Mouse (Mus musculus) retina, postnatal 7 days (tissue): Measurements from ENCODE around the gene Hspg2.
"Not testable (repeated sequence)": the region's sequence is repeated elsewhere in the genome, so short reads cannot be mapped to it uniquely, and the experiment has no call there.

ENCODE experiments used
- DNase-seq: peaks from one replicate; pipeline ENCODE4 v3.0.0-alpha.2; 2012; ENCODE audit warnings: low read depth, low spot score

Gene Hspg2

DNA sequence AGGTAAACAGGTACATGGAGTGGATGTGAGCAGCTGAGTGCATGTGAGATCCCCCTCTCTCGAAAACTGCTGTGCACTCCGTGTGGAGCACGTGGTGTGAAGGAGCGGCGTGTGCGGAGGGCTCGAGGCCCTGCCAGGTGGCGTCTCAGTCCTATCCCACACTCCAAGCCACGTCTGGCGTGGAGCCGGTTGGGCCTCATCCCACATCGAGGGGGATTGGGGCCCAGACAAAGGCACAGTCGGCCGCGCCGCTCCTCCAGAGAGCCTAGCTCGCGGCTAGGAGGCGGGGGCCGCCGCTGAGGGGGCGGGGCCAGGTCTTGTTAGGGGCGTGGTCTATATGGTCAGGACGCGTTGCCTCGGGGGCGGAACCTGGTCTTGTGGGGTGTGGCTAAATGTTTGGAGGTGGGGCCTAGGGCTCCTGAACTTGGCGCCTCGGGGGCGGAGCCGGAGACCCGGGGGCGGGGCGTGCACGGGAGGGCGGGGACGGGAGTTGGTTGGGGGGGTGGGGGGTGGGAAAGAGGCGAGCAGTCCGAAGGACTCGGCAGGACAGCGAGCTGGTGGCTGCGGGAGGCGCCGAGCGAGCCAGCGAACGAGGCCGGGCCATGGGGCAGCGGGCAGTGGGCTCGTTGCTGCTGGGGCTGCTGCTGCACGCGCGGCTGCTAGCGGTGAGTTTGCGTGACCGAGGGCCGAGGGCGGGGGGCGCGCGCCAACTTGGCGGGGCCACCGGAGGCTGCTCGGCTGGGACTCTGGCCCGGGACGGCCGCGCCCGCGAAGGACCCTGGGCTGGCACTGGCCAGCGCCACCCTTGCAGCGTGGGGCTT, at the start of gene Hspg2:
Hspg2 (plus strand) TSS at position 510 of the 821 bp plus-strand sequence.
- peak; percentile 88 for DNase-seq

DNA sequence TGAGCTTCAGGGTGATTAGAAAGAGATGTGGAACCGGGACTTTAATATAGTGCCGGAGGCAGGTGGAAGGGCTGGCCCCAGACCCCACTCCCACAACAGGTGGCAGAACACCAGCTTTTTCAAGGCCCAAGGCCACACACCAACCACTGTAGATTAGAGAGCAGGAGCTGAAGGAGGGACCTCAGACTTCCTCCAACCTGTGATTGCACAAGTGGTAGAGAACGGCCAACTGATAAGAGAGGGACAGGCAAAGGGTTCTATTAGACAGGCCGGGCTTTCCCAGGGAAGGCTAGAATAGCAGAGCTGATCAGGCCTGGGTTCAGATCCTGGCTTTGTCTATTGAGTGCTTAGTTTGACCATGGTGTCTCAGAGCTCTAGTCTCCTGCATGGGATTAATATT, 38.1 kb upstream of the Hspg2 start, which contains the start of gene Cela3b:
Cela3b (minus strand) TSS at position 39 of the 400 bp plus-strand sequence.
- DNase-seq: no peak

DNA sequence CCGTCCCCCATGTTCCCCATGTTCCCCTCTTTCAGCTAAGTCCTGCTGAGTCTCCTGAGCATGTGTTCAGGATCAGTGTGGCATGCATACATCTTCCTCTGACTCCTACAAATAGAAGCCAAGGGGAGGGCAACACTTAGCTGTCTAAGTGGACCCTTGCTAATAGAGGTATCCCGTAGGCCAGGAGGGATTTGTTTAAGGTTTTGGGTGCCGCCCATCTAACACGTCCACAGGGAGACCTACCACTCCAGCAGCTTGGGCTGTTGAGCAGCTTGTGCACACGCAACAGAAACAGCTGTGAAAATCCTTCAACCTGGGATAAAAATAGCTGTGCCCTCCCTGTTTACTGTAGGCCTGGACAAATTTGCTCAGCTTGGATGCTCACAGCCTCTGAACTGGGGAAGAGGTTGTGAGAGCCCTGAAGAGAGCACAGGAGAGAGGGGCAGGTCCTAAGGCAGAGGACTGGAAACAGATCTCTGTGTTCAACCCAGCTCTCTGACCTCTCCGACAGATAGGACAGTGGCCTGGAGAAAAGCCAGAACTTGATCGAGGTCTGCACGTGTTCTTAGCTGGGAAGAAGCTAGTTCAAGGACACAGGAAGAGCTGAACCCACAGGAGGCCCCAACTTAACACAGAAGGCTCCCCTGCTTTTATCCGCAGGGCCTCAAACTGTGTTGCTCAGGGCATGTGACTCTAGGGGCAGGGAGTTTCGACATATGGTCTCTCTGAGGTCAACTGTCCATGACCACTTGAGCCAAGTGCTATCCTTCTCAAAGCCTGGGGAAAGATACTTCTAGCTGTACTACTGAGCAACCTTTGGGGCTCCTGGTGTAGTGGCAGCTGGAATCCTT, 35.6 kb upstream of the Hspg2 start:
- DNase-seq: not testable (repeated sequence)

DNA sequence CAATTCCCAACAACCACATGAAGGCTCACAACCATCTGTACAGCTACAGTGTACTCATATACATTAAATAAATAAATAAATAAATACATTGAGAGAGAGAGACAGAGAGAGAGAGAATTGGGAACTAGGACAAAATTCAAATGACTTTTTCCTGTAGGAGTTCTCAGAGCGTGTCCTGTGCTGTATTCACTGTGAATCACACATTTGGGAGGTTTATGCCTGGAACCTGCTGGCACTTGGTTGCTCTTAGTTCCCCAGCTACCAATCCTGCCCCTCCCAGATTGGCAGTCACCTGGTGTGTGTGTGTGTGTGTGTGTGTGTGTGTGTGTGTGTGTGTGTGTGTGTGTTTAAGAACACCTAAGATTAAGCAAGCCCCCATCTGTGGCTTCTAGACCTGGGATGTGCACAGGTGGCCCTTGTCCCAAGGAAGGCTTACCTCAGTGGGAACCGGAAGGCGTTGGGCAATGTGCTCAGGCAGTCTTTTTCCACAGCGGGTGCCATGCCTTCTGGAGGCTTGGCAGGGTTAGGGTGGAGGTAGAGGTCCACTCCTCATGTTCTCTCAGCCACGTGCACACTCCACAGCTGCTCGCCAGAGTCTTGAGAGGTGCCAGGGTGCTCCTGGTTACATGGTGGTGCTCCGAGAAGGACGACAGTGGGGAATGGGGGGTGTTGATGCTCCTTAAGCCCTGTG, 31.4 kb upstream of the Hspg2 start:
- DNase-seq: no peak

DNA sequence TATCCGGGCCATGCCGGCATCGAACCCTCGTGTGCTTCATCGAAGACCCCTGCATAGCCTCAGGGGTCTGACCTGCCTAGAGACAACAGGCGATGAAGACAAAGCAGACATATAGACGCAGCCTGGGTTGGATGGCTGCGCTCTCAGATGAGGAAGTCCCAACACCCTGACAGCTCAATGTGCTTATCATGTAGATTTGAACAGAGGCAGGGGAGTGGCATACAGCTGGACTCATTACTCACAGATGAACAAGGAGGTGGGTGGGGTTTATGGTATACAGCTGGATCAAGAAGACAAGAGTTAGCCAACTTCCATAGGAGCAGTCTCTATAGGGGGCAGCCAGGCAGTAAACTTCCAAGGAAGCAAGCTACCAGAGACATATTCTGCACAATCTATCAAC, 29.7 kb upstream of the Hspg2 start:
- DNase-seq: no peak

DNA sequence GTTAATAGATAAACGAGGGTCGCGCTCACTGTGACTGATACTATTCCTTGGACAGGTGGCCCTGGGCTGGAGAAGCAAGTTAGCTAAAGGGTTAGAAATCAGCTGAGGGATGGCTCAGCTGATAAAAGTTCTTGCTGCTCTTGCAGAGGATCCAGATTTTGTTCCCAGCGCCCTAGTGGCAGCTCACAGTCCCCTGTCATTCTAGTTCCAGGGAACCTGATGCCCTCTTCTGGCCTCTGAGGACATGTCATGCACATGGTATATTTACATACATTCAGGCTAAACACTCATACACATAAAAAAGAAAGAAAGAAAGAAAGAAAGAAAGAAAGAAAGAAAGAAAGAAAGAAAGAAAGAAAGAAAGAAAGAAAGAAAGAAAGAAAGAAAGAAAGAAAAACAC, 27.2 kb upstream of the Hspg2 start:
- no peak for DNase-seq

DNA sequence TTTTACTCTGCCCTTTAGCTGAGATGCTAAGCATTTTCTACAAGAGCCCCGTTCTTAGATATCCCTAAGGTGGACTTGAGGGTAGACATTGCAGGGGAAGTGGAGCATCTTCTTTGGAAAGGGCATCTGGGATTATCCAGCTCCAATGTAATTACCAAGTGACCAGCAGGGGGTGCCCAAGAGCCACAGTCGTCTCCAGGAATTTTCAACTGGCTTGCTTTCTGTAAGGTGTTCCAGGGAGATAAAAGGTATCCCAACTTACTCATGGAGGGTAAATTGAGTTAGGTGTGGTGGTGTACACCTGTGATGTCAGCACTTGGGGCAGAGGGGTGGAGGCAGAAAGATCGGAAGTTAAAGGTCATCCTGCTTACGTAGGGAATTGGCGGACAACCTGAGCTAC, 24.9 kb upstream of the Hspg2 start:
- DNase-seq: peak; percentile 54

DNA sequence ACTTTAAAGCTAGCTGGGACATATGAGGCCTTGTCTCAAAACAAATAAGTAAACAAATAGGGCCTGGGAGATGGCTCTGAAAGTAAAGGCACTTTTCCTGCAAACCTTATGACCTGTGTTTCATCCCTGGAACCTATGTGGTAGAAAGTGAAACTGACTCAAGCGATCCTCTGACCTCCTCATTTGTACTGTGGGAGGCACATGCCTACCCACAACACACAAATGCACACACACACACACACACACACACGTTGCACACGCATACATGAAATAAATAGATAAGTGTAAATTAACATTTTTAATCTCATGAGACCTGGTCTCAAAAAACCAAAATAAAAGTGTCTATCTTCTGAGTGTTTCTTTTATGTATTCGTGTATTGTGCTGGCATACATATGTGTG, 22.7 kb upstream of the Hspg2 start:
- no peak for DNase-seq

DNA sequence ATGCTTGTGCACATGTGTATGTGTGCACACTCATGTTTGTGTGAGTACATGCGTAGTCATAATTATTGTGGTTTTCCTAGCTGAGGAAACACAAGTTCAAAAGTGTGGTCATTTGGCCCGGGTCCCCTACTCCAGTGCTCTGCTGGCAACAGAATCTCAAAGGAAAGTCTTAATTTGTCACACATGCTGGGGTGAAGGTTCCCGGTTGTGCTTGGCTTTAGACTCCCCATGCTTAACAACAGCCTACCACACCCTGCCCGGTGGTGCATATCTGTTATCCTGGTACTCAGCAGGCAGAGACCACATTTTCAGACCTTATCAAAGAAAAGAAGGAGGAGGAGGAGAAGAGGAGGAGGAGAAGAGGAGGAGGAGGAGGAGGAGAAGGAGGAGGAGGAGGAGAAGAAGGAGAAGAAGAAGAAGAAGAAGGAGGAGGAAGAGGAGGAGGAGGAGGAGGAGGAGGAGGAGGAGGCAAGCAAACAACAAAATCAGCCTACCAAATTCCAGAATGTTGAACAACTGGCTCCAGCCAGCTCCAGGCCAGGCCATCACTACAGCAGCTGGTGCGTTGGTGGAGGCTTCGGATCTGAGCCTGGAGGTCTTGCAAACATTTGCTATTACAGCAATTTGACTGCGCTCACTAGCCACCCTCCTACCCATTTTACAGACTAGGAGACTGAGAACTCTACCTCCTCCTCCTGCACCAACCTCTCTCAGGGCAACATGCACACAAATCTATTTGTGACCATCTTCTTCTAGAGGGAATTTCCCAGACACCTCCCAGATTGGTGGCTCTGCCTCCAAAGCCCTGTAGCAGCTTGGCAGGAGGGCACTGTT, 21.0 kb upstream of the Hspg2 start:
- no peak for DNase-seq

DNA sequence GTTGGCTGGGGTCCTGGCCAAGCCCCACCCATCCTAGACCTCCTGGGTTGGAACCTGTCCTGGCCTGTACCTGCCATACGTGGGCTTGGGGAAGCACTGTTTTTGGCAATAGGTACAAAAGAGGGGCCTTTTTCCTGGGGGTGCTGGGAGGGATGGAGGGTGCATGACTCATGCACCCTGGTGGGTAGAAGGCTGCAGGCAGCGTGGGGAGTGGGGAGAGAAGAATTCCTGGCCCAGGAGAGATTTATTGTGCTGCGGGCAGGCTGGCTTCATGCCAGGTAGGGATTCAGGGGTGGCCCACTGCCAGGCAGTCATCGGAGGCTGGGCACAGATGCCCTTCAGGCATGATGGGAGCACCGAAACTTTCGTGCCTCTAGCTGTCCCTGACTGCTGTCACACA, 20.4 kb upstream of the Hspg2 start:
- DNase-seq: no peak

DNA sequence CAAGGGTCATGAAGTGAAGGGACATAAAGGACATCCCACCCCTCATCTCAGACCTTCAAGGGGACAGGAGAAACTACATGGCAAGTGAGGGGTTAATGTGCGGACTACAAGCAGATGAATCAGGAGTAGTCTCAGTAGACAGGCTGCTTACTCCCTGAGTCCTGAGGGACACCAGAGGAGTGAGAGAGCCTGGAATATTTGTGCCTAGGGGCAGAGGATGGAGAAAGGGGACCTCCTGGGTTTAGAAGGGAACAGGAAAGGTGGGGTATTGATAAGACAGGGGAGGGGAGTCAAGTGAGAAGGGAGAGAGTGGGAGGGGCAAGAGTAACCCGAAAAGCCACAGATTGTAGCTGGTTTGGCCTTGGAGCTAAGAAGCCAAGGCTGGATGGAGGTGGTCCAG, 19.9 kb upstream of the Hspg2 start:
- DNase-seq: no peak

DNA sequence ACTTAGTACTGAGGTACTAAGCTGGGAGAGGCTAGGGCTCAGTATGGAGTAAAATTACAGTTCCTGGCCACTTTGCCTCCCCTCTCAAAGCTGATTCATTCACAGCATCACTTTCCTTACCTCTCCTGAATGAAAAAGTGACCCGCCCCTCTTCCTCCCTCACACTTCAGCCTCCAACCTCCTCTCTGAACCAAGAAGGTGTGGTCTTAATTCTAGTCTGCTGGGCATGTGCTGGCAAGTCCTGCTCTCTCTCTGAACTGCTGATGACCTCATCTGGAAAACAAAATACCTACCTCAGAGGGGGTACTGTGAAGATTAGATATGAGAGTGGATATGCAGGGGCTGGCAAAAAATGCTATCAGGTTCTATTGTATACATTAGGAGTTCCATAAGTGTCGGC, 19.4 kb upstream of the Hspg2 start:
- no peak for DNase-seq

DNA sequence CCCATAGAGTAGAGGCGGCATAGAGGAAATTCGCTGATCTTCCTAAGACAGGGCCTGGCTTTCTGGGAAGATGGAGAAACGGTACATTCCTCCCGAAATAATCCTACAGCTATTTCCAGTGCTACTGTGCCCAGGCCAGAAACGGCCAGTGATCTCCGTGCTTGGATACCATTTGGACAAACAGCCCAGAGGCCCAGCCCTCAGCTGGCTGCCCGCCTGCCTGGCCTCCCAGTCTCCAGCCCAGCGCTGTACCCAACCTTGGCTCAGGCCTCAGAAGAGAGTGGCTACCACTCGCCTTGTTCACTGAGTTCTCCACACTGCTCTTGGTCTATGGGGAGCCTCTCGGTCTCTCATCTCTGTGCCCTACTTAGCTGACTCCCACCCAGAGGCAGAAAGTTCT, 18.9 kb upstream of the Hspg2 start:
- DNase-seq: no peak

DNA sequence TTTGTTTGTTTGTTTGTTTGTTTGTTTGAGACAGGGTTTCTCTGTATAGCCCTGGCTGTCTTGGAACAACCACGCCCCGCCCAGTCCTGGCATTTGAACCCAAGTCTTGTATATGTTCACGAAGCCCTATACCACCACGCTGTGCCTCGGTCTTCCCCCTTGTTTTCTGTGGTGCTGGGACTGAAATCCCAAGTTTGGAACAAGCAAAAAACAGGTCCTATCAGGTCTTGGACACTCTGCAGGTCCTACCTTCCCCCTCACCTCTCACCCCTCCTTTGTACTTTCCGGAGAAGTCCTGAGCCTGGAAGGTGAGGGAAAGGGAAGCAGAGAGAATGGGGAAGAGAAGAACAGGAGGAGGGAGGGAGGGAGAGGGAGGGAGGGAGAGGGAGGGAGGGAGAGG, 16.4 kb upstream of the Hspg2 start:
- no peak for DNase-seq

DNA sequence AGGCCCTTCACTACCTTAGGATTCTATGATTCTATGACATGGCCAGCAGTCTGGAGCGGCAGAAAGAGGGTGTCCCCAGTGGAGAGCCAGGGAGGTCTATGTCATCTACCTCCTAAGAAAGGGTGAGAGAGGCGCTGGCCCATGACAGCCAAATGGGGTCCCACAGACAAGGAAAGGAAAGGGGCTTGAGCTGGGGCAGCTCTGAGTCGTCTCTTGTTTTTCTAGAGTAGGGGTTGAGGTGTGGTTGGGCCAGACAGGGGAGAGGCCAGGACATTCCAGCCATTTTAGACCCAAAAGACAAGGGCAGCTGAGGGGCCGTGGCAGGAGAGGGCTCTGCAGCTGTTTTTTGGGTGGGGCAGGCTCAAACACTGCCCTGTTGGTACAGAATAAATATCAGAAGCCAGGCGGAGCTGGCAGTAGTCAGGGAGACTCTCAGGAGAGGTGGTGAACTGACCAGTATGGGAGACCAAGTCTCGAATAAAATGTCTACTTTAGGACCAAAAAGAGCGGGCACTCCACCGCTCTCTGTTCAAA, 15.3 kb upstream of the Hspg2 start, which contains the start of gene 1700013G24Rik:
1700013G24Rik (plus strand) TSS at position 51 of the 534 bp plus-strand sequence.
- DNase-seq: no peak

DNA sequence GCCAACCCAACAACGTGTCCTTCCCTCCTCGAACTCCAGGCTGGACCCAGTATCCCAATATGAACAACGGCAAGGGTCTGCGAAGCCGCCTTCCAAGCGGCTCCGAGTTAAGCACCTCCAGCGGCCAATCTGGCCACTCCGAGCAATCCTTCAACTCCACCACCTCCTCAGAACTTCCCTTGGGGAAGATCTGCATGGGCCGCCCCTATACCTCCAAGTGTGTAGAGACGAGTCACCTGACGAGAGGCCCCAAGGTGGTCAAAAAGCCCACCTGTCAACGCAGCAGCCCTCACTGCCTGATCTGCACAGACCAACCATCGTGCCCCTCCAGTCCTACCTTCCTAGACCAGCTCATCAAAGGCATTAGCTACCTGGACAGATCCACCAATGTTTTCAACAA, 14.0 kb upstream of the Hspg2 start:
- no peak for DNase-seq

DNA sequence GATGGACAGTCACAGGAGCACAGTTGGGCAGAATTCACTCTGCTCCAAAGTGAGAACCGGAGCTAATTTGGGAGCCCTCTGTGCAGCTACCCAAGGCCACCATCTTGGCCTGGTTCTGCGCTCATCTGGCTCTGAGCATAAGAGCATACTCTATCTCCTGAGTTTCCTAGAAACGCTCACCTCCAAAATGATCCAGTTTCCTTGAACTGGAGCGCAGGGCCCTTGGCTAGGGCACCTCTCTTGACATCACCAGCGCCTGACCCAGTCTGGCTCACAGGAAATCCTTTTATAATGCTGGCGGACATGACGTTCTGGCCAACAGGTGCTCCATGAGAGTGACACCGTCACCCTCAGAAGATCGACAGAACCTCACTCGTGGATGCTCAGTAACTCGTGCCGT, 12.0 kb upstream of the Hspg2 start:
- no peak for DNase-seq

DNA sequence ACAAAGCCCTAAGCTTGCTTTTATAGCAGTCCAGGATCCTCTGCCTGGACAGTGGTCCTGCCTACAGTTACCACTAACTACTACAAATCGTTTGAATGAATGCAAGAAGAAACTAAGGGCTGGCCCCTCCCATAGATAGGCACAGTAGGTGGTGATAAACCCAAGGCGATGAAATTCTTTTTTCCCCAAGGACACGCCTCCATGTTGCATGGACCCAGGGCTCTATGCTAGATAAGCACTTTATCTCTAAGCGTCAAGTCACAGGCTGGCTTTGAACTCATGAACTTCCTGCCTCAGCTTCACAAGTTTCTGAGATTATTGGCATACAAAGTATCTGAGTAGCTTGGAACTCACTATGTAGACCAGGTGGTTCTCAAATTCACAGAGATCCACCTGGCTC, 11.3 kb upstream of the Hspg2 start:
- no peak for DNase-seq

DNA sequence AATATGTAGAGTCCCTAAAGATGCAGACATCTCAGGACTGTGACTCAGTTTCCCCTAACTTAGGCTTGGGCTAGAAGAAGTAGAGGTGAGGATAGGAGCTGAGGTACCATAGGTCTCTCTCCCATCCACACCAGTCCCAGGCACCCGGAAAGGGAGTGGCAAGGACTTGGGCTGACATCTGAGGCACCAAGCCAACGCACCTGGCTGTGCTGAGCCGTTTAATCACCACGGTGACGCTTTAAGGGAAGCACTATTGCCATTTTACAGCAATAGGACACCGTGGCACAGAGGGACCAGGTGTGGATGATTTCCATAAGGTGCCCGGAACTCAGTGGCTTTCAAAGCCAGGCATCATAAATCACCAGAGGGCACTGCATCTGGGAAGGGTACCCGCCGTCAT, 10.3 kb upstream of the Hspg2 start:
- DNase-seq: no peak

DNA sequence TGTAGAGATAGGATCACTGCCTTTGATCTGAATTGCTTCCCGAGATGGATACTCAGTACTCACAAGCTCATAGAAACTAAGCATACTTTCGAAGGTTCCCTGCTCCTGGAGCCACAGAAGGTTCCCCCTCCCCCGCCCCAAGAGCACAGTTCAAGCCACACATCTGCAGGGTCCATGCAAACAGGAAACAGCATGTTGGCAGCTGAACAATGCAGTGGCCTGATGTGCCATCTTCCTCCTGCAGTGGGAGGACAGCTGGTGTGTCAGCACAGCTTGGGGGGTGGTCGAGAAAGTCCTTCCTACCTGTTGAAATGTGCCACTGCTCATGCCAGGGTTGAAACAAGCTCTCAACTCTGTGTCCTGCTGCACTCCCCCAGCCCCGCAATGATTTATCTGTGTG, 9.7 kb upstream of the Hspg2 start:
- no peak for DNase-seq

DNA sequence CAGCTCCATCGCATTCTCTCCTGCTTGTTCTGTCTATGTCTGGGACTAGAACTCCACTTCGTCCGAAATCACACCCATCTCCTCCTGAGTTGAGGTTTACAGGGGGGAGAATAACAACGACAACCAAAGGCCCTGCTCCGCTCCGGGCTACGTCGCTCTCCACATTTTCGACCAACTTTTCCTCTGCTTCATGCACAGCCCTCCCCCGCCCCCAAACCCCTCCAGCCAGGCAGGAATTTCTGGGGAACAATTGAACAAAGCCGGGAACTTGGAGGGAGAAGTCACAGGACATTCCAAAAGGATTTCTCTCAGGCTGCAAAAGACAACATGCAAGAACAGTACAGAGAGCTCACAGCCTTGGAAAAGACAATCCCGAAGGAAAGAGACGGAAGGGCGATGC, 7.9 kb upstream of the Hspg2 start:
- DNase-seq: no peak
